Mouse (Mus musculus) bone marrow, adult 2 months (tissue): ENCODE measurements around the gene Olfr1221.

Experiments
- CTCF ChIP-seq: fragments of 200-500 bp; IDR thresholded peaks from 2 replicates; pipeline ENCODE4 v1.5.1; 2011; ENCODE audit warnings: low read length, control low read depth; ENCODE audit not compliant: control insufficient read depth, insufficient read depth
- POLR2A ChIP-seq: fragments of 200-500 bp; IDR thresholded peaks from 2 replicates; pipeline ENCODE4 v1.6.1; 2011; ENCODE audit warnings: low read depth, mild to moderate bottlenecking, control low read depth, low read length, borderline replicate concordance; ENCODE audit not compliant: control insufficient read depth

DNA sequence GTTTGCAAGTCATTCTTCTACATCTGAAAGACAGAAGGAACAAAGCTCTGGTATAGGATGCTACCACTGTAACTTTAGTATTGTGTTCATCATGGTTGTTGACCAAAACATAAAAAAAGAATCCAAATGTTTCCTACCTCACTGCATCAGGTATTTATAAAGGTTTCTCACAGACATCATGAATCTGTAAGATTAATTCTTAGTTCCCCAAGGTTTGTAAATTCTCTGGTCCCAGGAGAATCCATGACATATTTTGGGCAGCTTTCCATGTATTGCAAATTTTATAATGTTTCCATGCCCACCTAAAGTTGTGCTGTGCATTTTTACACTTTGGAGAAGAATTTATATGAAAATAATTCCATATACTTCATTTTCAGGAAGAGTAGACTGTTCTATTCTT is 56.0 kb downstream of the Olfr1221 start, which contains the start of gene Olfr1218:
- TF ChIP-seq POLR2A: no peak
- TF ChIP-seq CTCF: no peak
